Mouse (Mus musculus): Measurements from ENCODE around the gene Pds5b.
"Not testable (repeated sequence)": the region's sequence is repeated elsewhere in the genome, so short reads cannot be mapped to it uniquely, and the experiment has no call there.

Gene Pds5b

GRCm38 (mm10) chr5:150673153-150673835 is at the start of gene Pds5b:
TSS of gene Pds5b (plus strand) at chr5:150673739.
- DNase-seq = peak; percentile 97 to 99

GRCm38 (mm10) chr5:150625528-150625927 is 48.0 kb upstream of the Pds5b start:
- no peak for DNase-seq

DNA sequence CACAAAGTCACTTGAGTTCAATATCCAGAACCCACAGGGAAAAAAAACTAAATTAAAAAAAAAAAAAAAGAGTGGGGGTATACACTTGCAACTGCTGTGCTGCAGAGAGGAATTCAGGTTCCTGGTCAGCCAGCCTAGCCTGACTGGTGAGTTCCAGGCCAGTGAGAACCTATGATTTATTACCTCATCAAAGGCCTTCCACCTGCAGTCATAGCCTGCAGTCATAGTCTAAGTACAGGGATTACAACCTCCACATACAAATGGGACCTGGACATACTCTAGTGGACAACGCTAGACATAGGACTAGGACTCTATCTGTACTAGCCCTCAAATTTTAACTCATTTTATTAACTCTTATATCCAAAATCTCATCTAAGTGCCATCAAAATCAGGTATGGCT is 44.3 kb upstream of the Pds5b start:
- no peak for DNase-seq

DNA sequence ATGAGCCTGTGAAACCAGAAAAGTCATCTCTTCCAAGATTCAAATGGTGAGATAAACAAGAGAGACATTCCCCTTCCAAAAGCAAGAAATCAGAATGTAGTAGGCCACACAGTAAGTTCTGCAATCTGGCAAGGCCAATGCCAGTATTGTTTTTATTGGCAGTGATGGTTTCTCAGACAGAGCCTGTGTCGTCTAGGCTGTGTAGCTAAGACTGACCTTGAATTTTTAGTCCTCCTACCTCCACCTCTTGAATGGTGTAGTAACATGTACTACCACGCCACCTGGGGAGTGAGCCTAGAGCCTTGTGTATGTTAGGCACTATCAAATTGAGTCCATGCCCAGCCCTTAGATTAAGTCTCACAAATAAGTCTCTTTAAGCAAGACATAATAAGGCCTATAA is 43.8 kb upstream of the Pds5b start:
- DNase-seq = no peak

DNA sequence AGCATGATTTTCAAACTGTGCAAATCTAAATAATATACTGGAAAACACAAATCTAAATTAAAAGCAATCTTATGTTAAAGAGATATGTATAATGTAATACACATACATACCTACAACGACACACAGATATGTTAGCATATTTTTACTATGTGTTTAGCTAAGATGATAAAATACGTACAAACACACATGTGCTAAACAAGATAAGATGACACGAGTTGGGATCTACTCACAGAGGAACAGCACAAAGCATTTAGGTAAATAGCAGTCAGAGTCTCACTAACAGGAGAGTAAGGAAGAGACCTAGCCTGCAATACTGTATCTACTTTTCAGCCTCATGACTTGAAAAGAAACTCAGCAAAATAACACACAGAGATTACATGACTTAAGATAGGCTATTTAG is 32.1 kb upstream of the Pds5b start:
- DNase-seq = no peak

GRCm38 (mm10) chr5:150643390-150643789 is 30.1 kb upstream of the Pds5b start:
- not testable (repeated sequence) for DNase-seq

DNA sequence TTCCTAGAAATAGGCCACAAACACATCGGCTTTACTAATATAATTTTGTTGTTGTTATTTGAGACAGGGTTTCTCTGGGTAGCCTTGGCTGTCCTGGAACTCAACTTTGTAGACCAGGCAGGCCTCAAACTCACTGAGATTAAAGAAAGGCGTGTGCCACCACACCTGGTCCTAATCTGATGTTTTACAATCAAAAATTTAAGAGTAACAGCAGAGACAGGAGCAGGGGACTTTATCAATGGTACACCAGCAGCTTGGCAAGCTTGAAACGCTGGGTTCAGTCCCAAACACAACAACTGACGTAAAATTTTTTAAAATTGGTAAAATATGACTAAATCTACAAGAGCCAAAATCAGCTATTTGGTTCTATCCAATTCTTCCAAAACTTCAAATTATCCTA is 28.6 kb upstream of the Pds5b start:
- no peak for DNase-seq

DNA sequence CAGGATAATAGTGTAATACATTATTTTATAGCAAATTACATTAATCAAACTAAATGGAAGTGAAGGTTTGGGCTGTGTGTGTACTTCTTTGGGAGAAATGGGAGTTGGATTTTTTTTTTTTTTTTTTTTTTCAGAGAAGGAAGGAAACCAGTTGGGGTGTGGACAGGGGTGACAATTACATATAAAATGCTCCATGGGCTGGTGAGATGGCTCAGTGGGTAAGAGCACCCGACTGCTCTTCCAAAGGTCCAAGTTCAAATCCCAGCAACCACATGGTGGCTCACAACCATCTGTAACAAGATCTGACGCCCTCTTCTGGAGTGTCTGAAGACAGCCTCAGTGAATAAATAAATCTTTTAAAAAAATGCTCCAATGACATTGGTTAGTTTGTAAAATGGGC is 21.0 kb upstream of the Pds5b start:
- no peak for DNase-seq

- DNase-seq = no peak
These were observed 19.0 kb upstream of the Pds5b start for GRCm38 (mm10) chr5:150654548-150654947.

- not testable (repeated sequence) for DNase-seq
These were observed 14.1 kb upstream of the Pds5b start for GRCm38 (mm10) chr5:150659425-150659824.

DNA sequence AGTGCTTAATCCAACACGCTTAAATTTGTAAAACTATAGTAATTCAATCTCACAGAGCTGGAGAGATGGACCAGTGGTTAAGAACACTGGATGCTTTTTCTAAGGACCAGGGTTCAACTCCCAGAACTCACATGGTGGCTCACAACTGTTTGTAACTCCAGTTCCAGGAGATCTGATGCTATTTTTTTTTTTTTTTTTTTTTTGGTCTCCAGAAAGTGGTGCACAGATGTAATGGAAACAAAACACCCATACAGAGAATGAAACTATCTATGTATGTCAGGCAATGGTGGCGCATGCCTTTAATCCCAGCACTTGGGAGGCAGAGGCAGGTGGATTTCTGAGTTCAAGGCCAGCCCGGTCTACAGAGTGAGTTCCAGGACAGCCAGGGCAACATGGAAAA is 13.2 kb upstream of the Pds5b start:
- not testable (repeated sequence) for DNase-seq

DNA sequence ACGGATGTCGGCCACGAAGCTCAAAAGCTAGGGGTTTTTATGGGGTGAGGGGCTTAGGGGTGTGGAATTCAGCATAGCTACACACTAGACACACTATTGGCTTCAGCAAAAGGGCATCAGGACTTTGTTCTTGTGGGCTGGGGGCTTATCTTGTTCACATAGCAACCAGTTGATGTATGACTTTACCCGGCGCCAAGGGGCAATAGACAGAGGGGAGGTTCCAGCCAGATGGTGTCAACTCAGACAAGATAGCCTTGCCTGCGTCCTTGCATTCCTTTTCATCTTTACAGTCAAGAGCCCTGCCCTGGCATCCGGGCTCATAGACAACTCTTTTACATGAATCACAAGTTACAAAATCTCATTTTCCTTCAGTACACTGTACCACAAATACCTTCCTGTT is 9.6 kb upstream of the Pds5b start:
- not testable (repeated sequence) for DNase-seq

- no peak for DNase-seq
These were observed 8.8 kb upstream of the Pds5b start for GRCm38 (mm10) chr5:150664794-150665131.

DNA sequence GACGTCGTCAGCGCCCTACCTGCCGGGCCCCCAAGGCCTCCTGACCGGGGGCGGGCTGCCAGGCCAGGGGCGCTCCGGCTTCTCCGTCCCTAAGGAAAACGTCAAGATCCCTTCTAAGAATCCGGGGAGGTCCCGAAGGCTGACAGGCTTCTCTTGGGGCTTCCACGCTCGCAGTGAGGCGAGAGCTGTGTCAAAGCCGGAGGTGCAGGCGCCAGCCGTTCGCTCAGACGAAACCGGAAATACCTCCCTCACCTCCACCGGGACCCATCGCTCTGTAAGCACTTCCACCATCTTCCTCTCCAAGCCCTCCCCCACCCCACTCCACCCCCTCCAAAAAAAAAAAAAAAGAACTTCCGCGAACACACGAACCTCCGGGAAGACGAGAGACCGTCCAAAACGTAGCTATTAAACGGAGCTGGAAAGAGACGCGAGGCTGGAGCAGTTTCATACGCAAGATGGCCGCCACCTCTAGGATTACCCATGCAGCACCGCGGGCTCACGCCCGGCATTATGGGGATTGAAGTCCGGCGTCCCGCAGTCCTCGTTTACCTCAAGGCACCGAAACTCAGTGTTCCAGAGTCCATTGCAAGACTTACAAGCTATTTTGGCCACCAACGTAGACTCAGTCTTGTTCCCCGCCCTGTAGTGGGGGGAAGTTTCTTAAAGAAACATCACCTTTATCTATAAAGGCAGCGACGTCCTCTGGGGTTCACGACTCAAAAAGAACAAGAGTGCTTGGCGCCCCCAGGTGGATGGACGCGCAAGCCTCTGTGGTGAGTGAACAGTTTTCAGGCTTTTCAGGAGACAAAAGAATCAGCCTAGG is 8.2 kb upstream of the Pds5b start:
- DNase-seq = peak; percentile 97

- DNase-seq = not testable (repeated sequence)
These were observed 7.3 kb upstream of the Pds5b start, which contains the start of gene N4bp2l2 for GRCm38 (mm10) chr5:150666133-150666739. TSS of gene N4bp2l2 (minus strand) at chr5:150666183.

DNA sequence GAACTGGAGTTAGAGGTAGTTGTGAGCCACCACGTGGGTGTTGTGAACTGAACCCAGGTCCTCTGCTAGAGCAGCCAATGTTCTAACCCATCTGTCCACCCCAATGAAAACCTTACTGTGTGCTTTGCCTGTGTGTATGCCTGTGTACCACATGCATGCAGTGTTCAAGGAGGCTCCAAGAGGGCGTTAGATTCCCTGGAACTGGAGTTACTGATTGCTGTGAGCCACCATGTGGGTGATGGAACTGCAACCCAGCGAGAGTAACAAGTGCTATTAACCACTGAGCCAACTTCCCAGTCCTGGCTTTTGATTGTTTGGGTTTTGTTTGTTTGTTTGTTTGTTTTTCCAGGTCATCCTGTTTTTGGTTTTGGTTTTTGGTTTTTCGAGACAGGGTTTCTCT is 4.8 kb upstream of the Pds5b start:
- no peak for DNase-seq

DNA sequence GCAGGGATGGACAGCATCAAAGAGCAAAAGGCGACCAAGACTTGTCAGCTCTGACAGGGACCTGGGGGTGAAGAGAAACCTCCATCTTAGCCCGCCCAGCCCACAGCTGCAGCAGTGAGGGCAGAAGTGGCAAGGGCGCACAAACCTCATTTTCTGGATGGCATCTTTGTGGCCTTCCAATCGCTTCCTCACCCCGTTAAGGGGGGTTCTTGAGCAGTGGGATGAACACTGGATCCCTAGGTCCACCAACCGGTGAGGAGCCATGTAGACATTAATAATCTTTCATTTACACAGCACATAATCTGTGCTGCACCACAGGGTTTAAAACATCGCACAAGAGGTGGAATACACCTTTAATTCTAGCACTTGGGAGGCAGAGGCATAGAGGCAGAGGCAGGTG is 1.2 kb upstream of the Pds5b start:
- no peak for DNase-seq

- peak in 1 of 2 experiments; percentile 47 for DNase-seq
These were observed 512 bp downstream of the Pds5b start for GRCm38 (mm10) chr5:150673880-150674621.

DNA sequence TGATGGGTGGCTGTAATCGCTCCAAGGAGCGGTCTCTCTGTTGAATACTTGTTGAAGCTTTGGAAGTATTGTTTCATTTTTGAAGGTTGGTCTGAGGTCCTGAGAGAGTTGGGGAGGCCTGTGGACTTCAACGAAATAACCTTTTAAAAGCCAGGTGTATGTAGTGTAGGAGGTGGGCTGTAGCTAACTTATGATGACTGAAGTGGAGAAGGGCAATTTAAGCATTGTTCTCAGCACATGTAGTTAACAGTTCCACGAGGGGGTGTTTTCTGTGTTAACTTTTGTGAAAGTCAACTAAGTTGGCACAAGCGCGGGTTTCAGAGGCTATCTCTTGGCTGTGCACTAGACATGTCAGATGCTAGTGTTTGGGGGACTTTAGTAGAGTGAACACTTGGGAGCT is 1.3 kb downstream of the Pds5b start:
- no peak for DNase-seq

DNA sequence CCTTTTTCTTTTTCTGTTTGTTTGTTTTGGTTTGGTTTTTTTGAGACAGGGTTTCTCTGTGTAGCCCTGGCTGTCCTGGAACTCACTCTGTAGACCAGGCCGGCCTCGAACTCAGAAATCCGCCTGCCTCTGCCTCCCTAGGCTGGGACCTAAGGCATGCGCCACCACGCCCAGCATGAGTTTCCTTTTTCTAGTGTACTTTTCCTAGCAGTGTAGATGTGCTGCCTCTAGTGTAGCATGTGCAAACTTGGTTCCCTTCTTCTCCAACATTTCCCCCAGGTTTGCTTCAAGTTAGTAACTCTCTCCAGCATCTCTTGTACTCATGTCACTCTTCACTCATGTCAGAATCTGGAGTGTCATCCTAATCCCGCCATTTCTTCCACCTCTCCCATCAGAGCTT is 9.3 kb downstream of the Pds5b start:
- not testable (repeated sequence) for DNase-seq

- no peak for DNase-seq
These were observed 17.1 kb downstream of the Pds5b start for GRCm38 (mm10) chr5:150690685-150691084.

- no peak for DNase-seq
These were observed 19.7 kb downstream of the Pds5b start for GRCm38 (mm10) chr5:150693277-150693676.

DNA sequence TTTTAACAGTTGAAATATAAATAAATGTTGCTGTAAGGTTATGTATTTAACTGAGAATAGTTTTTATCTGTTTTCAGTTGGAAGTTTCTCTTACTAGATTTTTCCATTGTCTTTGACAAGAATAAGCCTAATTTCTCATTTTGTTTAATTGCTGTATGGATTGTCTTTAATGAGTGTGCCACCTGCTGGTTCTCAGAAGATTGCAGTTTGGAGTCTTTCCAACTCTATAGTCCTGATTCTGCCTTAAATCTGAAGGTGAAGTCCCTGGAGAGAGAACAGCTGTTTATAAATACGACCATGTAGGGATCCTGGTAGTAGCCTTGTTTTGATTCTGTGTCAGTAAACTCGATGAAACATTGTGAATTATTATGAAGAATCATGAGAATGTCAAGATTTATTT is 29.2 kb downstream of the Pds5b start:
- peak; percentile 56 to 59 for DNase-seq

Measured in cerebellum, postnatal 14 days (tissue).